Mouse (Mus musculus) adrenal gland, postnatal 25 days (tissue): ENCODE data around the gene Tcf3. TPM values are rescaled to one million over a fixed set of nuclear protein-coding genes. Genes with fewer than 3 reads are reported as not detected.

Source experiments
- DNase-seq: peaks from one replicate; pipeline ENCODE4 v3.0.0; 2021; ENCODE audit warnings: mixed read lengths
- microRNA-seq, 2 experiments: library from miRNA; unstranded; fragments of <30 nt; microRNA quantifications; one replicate each; pipeline ENCODE4 v1.2.0; 2021
- total RNA-seq: library from RNA; stranded (reverse); gene quantifications from 2 replicates; pipeline ENCODE4 v1.2.3, GENCODE M21; 2021

Gene Tcf3
- total RNA-seq, 1 experiment from 2014 or later = 84.1 TPM

GRCm38 (mm10) chr10:80385811-80386734, 47.4 kb downstream of the Tcf3 start:
- DNase-seq = peak; percentile 59

DNA sequence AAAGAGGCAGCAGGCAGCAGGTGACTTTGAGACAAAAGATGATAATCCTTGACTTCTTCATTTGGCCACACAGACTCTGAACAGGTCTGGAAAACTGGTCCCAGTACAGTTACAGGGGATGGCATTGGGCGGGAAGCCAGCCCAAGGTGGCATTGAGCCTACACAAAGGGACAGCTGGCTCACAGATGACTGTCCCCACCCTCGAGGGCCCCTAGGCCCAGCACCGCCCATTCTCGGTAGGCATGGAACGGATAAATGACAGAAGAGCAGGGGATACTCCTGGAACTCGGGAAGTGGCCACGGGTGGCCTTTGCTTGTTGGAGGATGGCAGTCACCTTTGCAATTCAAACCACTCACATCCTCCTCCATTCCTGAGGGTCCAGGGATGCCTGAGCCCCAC, 48.1 kb downstream of the Tcf3 start:
- peak; percentile 53 for DNase-seq

DNA sequence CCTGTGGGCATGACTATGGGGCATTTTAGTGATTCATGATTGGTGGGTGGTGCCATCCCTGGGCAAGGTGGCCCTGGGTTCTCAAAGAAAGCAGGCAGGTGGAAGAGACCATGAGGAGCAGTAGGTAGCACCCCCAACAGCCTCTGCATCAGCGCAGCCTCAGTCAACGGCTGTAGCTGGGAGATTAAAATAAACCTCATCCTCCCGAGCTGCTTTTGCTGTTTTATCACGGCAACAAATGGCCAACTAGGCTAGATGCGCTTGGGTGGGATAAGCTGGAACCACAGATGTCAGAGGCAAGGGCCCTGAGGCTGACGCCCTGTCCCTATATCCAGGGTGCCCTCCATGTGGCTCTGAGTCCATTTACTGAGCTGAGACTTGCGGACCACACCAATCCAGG, 48.7 kb downstream of the Tcf3 start:
- DNase-seq = no peak

- DNase-seq = no peak
Observed at GRCm38 (mm10) chr10:80384115-80384639, 49.3 kb downstream of the Tcf3 start.

GRCm38 (mm10) chr10:80383431-80383830, 50.0 kb downstream of the Tcf3 start:
- DNase-seq = no peak

GRCm38 (mm10) chr10:80382641-80383365, 50.6 kb downstream of the Tcf3 start:
- DNase-seq = no peak

DNA sequence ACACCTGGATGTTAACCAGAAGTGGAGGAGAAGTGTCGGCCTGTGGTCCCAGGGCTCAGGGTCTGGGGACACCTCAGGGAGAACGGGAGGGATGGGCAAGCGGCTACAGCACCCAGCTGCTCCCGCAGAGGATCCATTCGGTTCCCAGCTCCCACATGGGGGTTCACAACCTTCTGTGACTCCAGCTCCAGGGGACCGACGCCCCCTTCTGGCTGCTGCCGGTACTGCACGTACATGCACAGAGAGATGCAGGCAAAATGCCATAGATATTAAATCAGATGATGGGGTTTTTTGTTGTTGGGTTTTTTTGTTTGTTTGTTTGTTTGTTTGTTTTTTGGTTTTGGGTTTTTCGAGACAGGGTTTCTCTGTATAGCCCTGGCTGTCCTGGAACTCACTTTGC, 55.7 kb downstream of the Tcf3 start:
- DNase-seq = no peak

DNA sequence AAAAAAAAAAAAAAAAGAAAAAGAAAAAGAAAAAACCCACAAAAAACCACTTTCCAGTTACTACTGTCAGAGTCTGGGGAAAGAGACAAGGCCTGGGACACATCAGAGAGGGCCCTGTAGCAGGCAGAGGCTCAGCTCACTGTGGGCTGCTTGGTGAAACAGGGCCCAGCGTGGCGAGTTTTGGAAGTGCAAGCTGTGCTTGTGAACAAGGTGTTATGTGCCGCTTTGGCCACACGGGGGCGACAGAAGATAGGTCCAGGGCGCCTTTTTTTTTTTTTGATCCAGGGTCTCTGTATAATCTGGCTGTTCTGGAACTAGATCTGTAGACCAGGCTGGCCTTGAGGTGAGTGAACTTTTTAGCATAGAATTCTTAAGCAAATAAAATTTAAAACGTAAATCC, 57.3 kb downstream of the Tcf3 start:
- peak; percentile 93 for DNase-seq

GRCm38 (mm10) chr10:80374063-80374462, 59.4 kb downstream of the Tcf3 start:
- peak; percentile 71 for DNase-seq

GRCm38 (mm10) chr10:80372706-80373105, 60.7 kb downstream of the Tcf3 start:
- no peak for DNase-seq

- no peak for DNase-seq
Observed at GRCm38 (mm10) chr10:80371983-80372382, 61.5 kb downstream of the Tcf3 start.

DNA sequence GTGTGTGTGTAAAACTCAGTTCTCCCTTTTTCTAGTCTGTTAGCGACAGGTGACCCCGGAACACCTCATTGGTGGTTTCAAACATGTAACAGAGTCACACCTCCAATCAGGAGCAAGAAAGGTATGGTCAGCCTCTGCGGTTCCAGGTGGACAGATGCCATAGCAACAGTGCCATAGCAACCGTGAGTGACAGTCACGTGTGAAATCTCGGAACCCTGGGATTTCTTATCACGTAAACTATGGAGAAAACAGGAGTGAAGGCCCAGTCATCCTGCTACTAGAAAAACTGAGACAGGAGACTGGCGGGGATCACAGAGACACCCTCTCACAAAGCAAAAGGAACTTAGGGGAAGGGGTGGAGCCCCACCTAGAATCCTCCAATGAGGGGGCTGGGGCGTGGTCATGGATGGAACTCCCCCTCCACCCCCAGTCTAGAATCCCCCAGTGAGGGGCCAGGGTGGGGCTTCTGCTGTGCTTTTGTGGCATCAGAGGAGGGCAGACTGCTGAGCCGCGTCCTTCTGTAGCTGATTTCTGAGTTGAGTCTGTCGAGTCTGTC, 62.0 kb downstream of the Tcf3 start:
- no peak for DNase-seq

DNA sequence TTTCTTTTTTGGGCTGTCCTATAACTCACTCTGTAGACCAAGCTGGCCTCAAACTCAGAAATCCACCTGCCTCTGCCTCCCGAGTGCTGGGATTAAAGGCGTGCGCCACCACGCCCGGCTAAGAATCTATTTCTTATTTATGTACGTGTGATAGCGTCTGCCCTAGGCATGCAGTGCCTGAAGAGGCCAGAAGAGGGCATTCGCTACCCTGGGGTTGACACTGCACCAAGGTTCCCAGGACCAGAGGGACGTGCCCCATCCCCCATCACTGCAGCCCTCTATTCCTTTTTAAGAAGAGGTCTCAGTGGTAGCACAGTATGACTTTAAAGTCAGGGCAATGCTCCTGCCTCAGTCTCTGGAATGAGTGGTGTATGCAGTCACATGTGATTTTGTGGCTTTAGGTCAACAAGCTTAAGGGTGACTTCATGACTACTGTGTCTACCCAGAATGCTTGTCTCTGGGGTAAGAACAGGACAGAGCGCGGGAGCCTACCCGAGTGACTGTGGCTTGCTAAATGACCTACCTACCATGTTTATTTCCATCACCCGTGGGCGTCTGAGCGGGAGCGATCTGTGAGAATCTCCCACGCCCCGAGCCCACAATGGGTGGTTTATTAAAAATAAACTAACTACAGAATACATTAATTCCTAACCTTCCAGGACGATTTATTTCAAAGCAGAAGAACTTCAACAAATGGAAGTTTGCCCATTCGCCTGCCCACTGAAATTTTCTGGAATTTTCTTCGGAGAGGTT, 63.3 kb downstream of the Tcf3 start:
- no peak for DNase-seq

DNA sequence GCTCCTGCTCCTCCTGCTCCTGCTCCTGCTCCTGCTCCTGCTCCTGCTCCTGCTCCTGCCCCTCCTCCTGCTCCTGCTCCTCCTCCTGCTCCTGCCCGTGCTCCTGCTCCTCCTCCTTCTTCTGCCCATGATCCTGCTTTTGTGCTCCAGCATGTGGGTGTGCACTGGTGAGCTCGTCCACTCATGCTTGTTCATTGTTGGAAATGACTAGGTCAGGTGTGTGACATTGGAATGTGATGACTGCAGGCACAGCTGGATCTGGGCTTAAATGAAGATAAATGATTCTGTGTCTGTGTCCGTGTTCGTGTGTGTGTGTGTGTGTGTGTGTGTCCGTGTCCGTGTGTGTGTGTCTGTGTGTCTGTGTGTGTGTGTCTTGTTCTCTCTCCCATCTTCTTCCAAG, 65.1 kb downstream of the Tcf3 start:
- no peak for DNase-seq

- DNase-seq = no peak
Observed at GRCm38 (mm10) chr10:80367954-80368353, 65.5 kb downstream of the Tcf3 start.

GRCm38 (mm10) chr10:80365736-80366135, 67.7 kb downstream of the Tcf3 start:
- DNase-seq = no peak

GRCm38 (mm10) chr10:80363734-80364133, 69.7 kb downstream of the Tcf3 start:
- no peak for DNase-seq

Small RNA genes within 50 kb of the gene (microRNA-seq; reads per million reads assigned to microRNA genes)
- gene Gm22721 = 0 reads per million in 2 experiments

Other genes starting within 250 kb of the Tcf3 start
- gene Mum1, start 207.2 kb downstream of the Tcf3 start, total RNA-seq = 23.4 and 37.9 TPM in 2 replicates
- 238 and 243 TPM in 2 replicates for gene Ndufs7, start 184.5 kb downstream of the Tcf3 start, total RNA-seq
- 326 and 398 TPM in 2 replicates for gene Gamt, start 172.6 kb downstream of the Tcf3 start, total RNA-seq
- gene Dazap1, start 172.2 kb downstream of the Tcf3 start, total RNA-seq = 111 and 117 TPM in 2 replicates
- 1,145 and 1,195 TPM in 2 replicates for gene Rps15, start 141.2 kb downstream of the Tcf3 start, total RNA-seq
- 1.4 and 3.2 TPM in 2 replicates for gene Apc2, start 137.7 kb downstream of the Tcf3 start, total RNA-seq
- 31.7 and 33.5 TPM in 2 replicates for gene 2310011J03Rik, start 113.1 kb downstream of the Tcf3 start, total RNA-seq
- gene Pcsk4, start 104.1 kb downstream of the Tcf3 start, total RNA-seq = 3.0 and 4.3 TPM in 2 replicates
- gene Reep6, start 103.7 kb downstream of the Tcf3 start, total RNA-seq = 8.0 and 12.8 TPM in 2 replicates
- 8.9 and 10.4 TPM in 2 replicates for gene Adamtsl5, start 85.2 kb downstream of the Tcf3 start, total RNA-seq
- 0.15 TPM in 1 of 2 replicates, not detected in the other for gene Plk5, start 77.2 kb downstream of the Tcf3 start, total RNA-seq
- 18.3 and 21.7 TPM in 2 replicates for gene Mex3d, start 46.0 kb downstream of the Tcf3 start, total RNA-seq
- gene Mbd3, start 34.1 kb downstream of the Tcf3 start, total RNA-seq = 127 and 139 TPM in 2 replicates
- 728 and 779 TPM in 2 replicates for gene Uqcr11, start 26.8 kb downstream of the Tcf3 start, total RNA-seq
- gene Onecut3, start 61.2 kb upstream of the Tcf3 start, total RNA-seq = not detected in 2 replicates
- gene Atp8b3, start 105.5 kb upstream of the Tcf3 start, total RNA-seq = 0.29 and 0.64 TPM in 2 replicates
- gene Rexo1, start 127.9 kb upstream of the Tcf3 start, total RNA-seq = 57.4 and 63.5 TPM in 2 replicates
- gene Klf16, start 143.7 kb upstream of the Tcf3 start, total RNA-seq = 9.6 and 14.8 TPM in 2 replicates
- gene Abhd17a, start 156.7 kb upstream of the Tcf3 start, total RNA-seq = 87.8 and 100 TPM in 2 replicates
- 64.8 and 68.6 TPM in 2 replicates for gene Scamp4, start 169.2 kb upstream of the Tcf3 start, total RNA-seq
- 3.5 and 5.6 TPM in 2 replicates for gene Adat3, start 169.2 kb upstream of the Tcf3 start, total RNA-seq
- gene Gm49322, start 172.4 kb upstream of the Tcf3 start, total RNA-seq = 2.3 and 3.0 TPM in 2 replicates
- gene Csnk1g2, start 189.2 kb upstream of the Tcf3 start, total RNA-seq = 127 and 157 TPM in 2 replicates
- gene Btbd2, start 223.4 kb upstream of the Tcf3 start, total RNA-seq = 68.4 and 79.2 TPM in 2 replicates
- gene Mknk2, start 244.5 kb upstream of the Tcf3 start, total RNA-seq = 155 and 164 TPM in 2 replicates